Mouse (Mus musculus): ENCODE data around the gene Mmrn2.

The Mmrn2 gene

DNA sequence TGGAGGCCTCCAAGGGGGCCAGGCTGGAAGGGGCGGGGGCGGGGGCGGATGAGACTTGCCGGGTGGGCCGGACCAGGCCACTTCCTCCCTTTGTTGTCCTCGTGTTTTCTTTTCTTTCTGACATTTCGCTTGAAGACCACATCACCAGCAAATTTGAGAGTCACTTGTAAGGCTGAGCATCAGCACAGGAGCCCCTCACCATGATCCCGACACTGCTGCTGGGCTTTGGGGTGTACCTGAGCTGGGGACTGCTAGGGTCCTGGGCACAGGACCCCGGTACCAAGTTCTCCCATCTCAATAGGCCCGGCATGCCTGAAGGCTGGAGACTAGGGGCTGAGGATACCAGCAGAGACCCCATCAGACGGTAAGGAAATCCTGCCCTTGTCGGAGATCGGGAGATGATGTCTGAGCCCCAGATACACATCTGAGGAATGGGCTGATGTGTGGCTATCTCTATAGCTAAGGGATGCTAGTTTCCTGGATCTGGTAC, at the start of gene Mmrn2:
Gene Mmrn2, plus strand, starts transcription at position 51 of the 490 bp plus-strand sequence.
- DNase-seq (ENCODE audit: low read depth, low spot score) = no peak

DNA sequence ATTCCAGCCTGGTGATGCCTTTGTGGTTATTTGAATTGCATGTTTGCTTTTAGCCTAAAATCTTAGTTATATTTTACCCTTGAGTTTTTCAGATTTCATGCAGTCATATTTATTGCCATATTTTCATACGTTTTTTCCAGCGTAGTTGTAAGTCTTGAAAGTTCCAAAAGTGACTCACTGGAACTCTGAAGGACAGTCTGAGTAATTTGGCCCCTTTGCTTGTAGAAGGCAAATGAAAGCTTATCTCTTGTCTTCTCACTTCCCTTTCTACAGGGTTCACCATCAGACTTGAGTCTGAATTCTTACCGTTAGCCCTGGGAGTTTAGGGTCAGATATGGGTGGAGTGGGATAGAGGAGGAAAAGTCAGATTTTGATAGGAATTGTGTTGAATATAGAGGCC, 48.7 kb upstream of the Mmrn2 start:
- no peak for DNase-seq (ENCODE audit: low read depth, low spot score)

DNA sequence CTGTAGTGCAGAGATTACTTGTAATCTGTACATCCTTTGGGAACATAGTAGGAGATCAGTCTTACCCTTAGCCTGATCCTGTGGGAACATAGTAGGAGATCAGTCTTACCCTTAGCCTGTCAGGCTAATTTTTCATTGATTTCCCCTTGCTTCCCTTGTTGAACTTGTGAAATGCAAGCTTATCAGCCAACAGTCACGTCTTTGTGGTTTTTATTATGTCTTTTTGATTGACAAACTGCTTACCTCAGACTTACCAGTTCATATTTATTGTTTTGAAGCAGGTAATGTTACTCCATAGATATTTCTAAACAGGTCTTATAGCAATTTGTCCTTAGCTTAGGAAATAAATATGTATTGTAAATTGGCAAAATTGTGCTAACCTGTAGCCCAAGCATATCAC, 47.6 kb upstream of the Mmrn2 start:
- no peak for DNase-seq (ENCODE audit: low read depth, low spot score)

DNA sequence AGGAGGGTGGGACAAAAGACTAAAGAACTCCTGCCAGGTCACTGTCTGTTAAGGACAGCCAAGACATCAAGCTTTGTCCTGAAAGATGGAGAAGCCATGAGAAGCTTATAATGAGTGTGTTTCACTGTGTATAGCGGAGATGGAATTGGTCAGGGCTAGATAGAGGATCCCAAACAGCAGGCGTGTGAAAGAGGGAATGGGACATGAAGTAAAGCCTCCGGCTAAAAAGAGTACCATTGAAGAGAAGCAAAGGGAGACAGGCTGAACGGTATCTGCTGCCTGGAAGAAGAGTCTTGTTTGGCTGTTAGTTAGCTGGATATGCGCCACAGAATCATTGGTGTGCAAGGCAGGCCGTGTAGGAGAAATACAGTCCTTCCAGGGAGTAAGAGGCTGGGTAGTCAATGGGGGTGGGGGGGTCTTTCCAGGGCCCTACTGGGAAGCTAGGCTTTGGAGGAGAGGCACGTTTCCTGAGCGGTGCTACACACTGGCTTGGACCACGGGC, 44.6 kb upstream of the Mmrn2 start:
- DNase-seq (ENCODE audit: low read depth, low spot score) = no peak

DNA sequence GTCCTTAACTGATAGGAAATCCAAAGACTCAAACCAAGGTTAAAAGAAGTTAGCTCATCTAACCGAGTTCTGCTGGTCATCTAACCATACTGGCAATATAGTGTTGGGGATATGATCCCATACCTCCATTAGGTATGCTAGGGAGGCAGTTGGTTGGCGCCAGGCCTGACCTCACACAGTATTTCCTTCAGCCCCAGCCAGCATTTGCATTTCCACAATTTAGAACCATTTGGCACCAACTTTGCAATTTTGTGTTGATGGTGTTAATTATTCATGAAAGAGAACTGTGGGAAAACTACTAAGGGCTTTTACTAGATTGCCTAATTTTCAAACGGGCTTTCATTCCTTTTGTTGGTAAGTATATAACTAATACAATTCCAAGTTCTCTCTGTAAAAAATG, 43.4 kb upstream of the Mmrn2 start:
- no peak for DNase-seq (ENCODE audit: low read depth, low spot score)

DNA sequence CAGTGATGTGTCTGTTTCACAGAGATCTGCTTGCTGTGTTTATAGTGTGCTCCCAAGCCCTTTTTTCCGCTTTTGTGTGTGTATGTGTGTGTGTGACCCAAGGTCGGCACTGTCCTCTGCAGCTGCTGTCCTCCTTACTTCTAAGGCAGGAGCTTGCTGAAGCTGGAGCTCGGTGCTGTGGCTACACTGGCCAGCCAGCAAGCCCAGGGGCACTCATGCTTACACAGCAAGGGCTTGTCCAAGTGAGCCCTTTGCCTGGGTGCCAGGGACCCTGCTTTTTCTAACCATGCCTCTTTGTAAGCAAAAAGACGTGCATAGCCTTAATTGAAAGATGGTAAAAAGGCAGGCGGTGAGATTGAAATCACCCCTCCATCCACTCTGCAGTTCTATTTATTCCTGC, 42.8 kb upstream of the Mmrn2 start:
- DNase-seq (ENCODE audit: low read depth, low spot score) = no peak

DNA sequence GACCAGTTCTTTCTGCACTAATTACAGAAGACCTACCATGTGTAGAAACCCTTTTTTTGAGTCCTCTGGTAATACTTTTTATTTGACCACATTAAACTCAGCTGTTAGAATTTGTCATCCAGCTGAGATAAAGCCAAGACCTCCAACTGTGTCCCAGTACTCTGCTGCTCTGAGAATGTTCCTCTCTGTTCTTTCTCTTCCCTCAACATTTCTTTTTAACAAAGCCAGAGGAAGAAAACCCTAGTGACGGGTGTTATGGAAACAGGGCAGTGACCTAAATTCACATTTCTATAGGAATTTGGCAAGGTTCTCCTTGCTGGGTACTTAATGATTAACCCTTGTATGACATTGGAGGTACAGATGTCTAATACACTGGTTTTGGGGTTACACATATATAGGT, 35.8 kb upstream of the Mmrn2 start:
- no peak for DNase-seq (ENCODE audit: low read depth, low spot score)

DNA sequence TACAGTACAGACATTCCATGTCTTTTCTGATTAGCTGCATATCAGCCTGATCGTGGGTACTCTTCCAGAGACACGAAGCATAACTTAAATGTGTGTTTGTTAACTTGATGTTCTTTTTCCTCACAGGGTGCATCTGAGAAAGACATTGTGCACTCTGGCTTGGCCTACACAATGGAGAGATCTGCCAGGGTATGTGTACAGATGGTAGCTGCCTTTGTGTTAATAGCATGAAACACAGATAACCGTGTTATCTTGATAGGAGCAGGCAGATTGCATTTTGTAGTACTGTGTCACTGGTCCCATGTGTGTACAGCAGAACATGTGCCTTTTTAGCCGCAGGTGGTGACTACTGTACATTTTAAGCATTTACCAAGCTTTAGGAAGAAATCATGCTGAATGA, 33.3 kb upstream of the Mmrn2 start:
- no peak for DNase-seq (ENCODE audit: low read depth, low spot score)

DNA sequence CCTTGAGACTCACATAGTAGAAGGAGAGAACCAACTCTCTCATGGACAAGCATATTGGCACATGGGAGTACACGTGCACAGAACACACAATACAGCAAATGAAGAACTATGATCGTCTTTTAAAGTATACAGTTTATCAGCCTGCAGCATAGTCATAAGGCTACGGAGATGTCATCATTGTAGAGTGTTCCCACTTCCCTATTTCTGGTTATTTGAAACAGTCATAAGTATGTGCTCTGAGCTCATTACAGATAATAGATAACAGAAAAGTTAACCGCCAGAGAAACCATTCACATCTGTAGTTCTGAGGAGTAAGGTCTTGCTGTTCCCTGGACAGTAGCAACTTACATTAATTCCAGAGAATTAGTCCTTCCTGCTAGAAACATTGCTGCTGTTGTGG, 32.2 kb upstream of the Mmrn2 start:
- no peak for DNase-seq (ENCODE audit: low read depth, low spot score)

DNA sequence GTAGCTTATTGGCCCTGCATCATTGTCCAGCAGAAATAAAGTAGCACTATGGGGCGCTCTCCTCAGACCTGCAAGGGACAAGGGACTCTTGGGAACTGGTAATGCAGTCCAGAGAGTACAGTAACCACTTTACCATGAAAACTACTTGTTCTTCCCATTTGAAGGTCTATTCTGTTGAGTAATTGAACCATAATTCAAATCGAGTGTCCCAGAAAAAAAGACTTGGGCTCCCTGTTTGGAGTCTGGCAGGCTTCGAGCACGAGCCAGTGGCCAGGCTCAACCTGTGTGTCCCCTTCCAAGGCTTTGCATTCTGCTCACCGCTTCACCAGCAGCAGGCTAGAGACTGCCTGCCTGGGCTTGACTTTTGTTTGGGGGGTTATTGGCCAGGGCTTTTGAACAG, 30.9 kb upstream of the Mmrn2 start:
- DNase-seq (ENCODE audit: low read depth, low spot score) = no peak

DNA sequence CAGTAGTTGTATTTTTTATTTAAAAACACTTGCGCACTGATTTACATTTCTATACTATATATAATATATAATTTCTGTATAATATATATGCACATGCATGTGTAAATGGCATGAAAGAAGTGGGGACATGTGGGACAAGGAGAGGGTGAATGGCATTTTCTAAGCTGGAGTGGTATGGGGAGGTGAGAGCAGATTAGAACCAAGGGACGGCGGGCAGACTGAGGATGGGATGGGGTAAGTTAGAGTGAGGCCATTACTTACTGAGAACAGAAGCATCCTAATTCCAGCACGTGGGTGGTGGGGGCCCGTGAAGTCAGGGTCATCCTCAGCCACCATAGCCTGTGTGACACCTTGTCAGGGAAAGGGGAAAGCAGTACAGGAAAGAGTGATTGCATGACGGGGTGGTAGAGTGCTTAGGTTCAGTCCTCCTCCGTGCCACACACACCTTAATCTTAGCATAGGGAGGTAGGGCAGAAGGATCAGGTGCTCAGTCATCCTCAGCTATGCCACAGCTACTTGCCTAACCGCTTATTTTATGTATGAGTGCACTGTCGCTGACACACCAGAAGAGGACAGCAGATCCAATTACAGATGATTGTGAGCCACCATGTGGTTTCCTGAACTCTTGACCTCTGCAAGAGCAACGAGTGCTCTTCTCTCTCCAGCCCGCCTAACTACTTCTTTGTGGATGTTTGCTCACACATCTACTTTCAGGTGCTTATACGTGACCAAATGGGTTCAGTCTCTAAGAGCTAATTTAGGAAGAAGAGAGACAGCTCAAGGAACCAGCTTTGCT, 29.3 kb upstream of the Mmrn2 start:
- no peak for DNase-seq (ENCODE audit: low read depth, low spot score)

DNA sequence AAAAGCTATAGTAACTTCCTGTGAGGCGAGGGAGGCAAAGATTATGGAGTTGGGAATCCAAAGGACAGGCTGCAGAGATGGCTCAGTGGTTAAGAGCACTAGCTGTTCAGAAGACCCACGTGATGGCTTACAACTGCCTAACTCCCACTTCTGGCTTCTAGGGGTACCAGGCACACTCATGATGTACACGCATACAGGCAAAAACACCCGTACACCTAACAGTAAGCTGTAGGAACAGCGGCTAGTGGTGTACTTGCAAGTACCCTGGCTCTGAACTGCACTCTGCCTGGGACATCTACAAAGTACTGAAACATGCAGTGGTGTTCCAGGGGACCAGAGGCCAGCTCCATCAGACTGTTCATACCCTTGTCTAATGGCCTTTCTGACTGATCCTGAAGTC, 28.2 kb upstream of the Mmrn2 start:
- no peak for DNase-seq (ENCODE audit: low read depth, low spot score)

DNA sequence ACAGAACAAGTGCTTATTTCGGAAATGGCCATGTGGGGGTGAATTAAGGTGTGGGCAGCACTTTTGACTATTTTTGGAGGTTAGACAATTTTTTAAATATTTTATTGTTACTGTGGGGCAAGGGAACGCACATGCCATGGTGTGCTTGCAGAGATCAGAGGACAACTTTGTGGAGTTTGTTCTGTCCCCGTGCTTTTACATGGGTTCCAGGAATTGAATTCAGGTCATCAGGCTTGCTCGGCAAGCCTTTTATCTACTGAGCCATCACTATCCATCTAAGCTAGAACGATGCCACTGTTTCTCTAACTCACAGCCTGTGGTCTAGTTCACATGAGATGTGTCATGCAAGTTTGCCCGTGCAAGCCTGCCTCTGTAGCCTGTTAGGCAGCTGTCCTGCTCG, 27.0 kb upstream of the Mmrn2 start:
- DNase-seq (ENCODE audit: low read depth, low spot score) = no peak

DNA sequence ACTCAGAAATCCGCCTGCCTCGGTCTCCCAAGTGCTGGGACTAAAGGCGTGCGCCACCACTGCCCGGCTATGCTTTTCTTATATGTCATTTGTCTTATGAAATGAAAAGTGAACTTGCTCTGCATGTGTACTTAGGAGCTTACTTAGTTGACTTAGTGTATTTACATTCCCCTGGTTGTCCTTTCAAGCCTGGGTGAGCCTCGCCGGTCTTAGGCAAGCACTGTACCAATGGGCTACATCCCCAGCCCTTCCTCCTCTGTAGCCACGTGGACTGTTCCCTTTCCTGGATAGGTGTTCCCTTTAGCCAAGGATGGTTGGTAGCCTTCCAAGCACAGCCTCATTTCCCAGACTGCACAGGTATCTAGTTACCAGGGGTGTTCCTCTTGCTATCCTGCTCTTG, 26.3 kb upstream of the Mmrn2 start:
- no peak for DNase-seq (ENCODE audit: low read depth, low spot score)

DNA sequence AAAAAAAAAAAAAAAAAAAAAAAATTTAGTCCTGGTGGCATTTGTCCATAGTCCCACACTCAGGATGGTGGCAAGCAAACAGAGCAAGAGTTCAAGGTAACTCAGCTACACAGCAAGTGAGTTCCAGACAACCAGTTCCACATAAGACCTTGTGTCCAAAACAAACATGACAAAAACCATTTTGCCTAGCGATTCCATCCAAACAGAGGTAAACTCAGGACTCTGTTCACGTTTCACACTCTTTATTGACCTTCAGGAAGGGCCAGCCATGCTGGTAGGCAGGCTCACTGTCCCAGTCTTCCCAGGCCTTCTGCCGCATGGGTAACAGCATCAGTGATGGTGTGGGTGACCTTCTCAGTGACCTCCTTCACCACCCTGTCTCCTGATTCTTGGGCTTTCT, 23.6 kb upstream of the Mmrn2 start:
- DNase-seq (ENCODE audit: low read depth, low spot score) = no peak

DNA sequence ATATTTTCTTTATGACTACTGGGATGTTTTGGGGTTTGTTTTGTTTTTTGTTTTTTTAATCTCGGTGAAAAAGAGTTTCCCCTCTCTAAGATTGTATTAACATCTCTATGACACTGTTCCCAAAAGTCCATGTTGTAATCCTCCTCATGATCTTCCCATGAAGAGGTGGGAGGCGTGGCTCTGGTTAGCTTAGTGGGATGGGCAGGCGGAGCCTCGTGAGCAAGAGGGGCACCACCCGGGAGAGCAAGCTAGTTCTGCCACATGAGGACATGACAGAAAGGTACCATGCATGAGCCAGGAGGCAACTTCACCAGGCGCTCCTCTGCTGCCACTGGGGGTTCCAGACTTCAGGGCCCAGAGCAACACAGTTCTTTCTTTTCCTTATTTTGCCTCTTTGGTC, 22.7 kb upstream of the Mmrn2 start:
- no peak for DNase-seq (ENCODE audit: low read depth, low spot score)

DNA sequence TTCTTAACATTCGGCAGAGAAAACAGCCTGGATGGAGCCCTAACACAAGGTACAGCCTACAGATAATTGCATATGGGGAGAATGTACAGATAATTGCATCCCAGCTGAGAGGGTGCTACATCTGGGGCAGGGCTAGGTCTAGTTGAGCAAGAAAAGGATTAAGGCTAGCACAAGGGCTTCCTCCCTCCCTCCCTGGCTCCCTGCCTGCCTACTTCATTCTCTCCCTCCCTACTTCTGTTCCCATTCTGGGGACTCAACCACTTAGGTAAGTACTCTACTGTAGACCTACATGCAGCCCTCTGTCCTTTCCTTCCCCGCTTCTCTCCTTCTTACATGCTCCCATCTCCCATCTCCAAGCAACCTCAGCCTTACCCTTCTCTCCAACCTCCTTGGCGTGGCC, 21.9 kb upstream of the Mmrn2 start:
- DNase-seq (ENCODE audit: low read depth, low spot score) = no peak

DNA sequence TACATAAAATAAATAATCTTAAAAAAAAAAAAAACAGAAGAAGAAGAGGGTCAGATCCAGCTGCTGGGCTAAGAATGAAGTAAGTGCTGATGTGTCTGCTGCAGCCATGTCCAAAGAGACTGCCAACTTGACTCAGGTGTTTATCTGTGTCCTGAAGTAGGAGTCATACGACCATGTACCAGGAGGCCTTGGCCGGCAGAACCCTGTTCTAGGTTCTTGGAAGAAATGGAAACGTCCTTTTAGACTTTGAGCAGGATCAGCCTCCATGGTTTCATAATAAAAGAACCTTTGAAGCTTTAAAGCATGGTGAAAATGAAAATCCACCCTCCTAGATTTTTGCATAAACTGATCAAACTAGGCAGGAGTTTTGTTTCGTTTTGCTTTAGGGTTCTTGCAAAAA, 20.8 kb upstream of the Mmrn2 start:
- DNase-seq (ENCODE audit: low read depth, low spot score) = no peak

DNA sequence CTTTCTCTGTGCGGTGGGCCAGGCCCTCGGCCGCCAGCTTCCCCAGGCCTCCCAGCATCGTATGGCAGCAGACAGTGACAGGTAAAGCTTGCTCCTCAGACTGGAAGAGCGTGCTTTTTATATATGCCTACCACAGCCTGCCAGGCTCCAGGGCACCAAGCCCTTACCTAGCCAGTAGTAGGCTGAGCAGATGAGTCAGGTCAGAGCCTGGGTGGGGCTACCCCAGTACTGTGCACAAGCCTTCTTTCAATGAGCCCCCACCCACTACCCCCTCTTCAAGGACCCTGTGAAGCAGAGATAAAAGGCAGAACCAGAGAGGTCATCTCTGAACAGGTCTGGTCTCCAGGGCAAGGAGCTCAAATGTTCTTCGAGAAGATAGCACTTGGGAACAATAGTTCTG, 20.0 kb upstream of the Mmrn2 start, which contains the start of gene Fam25c:
Gene Fam25c, minus strand, starts transcription at position 133 of the 400 bp plus-strand sequence.
- no peak for DNase-seq (ENCODE audit: low read depth, low spot score)

DNA sequence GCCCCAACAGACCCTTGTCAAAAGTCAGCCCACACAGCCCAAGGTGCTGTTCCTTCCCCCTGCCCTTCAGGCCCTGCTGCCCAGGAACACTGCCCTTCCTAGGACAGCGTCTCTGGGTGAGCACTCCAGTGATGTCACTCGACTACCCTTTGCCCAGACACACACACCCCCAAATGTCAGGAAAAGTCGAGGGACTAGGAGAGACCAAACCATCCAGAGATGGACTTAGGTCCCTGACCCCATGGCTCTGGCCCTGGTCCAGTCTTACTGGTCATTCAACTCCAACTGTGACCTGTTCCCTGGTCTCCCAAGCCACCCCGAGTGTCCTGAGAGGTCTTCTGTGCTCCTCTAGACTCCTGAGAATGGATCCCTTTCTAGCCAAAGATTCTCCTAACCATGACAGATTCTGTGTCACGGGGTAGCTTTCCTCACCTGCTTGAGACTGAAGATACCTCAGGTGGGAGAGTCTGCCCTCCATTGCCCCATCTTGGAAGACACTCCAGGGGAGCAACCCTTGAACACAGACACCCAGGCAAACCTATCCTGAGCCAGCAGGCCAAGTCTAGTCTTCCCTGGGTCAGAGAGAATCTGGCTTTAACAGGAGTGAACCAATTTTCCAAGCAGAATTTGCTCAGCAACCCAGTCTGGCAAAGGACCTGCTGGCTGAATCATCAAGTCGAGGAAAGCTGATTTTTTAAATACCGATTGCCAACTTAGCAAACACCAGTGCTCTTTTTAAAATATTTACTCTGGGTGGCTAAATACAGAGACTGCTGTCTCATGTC, 17.4 kb upstream of the Mmrn2 start:
- DNase-seq (ENCODE audit: low read depth, low spot score) = no peak

DNA sequence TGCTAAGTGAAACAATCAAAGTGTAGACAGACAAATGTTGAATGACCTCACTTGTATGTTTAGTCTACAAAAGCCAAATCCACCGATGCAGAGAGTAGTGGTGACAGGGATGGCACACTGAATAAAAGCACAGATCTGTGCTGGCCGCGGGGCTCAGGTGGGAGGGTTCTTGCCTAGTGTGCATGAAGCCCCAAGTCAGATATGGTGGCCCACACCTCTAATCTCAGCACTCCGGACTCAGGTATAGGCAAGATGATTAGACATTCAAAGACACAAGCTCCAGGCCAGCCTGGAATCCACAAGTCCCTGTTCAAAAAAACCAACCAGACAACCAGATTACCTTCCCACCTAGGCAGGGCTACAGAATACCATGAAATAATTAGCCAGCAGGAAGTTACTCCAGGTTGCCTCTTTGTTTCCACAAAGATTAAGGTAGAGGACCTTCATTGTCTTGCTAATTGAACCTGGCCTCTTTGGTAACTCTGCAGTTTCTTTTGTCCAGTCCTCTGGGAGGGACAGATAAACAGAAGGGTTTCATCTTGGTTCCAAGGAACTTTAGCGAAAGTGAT, 15.5 kb upstream of the Mmrn2 start:
- no peak for DNase-seq (ENCODE audit: low read depth, low spot score)

DNA sequence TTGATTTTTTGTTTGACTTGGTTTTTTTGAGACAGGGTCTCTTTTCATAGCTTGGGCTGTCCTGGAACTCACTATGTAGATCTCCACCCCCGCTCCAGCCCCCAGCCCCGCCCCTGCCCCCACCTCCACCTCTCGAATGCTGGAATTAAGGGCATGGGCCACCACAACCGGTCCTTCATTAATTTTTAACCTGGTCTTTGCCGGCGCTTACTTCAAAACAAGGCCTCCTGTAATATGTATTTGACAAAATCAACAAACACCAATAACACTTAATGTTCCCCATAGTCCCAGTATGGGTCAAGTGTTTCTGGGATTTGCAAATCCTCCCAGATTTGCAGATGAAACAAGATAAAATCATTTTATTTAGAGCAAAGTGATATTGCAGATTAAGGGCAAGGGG, 15.0 kb upstream of the Mmrn2 start:
- DNase-seq (ENCODE audit: low read depth, low spot score) = no peak
